Mouse (Mus musculus): ENCODE data around the gene Pik3ip1. TPM values are rescaled to one million over a fixed set of nuclear protein-coding genes. Genes with fewer than 3 reads are reported as not detected.

Pik3ip1 gene
- polyA plus RNA-seq, 1 experiment: 11.0 TPM

DNA sequence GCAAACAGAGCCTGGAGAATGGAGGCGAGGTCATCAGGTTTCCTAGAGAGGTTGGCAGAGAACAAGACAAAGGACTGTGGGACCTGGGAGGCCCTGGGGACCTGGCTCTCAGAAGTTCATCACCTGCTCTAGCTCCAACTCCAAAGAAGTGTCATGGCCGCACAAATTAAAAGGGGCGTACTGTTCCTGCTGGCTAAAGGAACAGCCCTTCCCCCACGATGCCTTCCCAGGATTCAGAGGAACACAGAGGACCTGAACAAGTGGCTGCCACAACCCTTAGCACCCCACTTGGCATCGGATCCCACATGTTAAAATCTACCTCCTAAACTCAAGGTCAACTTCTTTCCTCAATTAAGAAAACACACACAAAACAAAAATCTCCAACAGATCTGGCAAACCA, 39.2 kb downstream of the Pik3ip1 start:
- Histone ChIP-seq H3K36me3 (ENCODE audit: control insufficient read depth, insufficient read depth, low read length) (peaks cover 3% of the 10 kb centered on the region), H3K4me1 (ENCODE audit: control insufficient read depth, insufficient read depth, insufficient read length, low read length) (peaks cover 3% of the 10 kb centered on the region), H3K4me3 (ENCODE audit: low read depth, low read length) (no peak overlapping the region), H3K27ac (ENCODE audit: insufficient read depth, low read depth, low read length) (no peak overlapping the region), H3K27me3 (ENCODE audit: control insufficient read depth, insufficient read depth, low read length) (no peaks in the 10 kb centered on the region)
- 60% methylated on average over 5 of the region's 5 CpGs for WGBS
- TF ChIP-seq POLR2A (IDR thresholded peaks at IDR 0.05; ENCODE audit: low read depth, low read length) (no peak), CTCF (IDR thresholded peaks at IDR 0.05; ENCODE audit: extremely low read depth, insufficient read length, insufficient replicate concordance, low read depth, low read length) (no peak)

DNA sequence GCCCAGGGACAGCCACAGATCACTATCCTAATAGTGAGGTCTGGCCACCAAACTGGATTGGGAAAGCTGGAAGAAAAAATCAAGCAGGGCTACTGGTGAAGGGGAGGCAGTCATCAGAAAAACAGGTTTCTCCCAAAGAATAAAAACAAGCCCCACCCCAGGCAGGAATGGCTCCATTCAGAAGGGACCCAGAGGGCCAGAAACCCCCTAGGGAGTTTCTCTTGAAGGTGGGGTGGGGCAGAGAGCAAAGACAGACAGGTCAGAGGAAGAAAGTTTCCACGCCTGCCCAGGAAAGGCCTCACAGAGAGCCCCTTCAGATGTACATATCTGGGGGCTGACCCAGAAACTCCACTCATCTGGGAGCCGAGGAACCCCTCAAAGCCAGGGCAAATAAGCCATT, 40.0 kb downstream of the Pik3ip1 start:
- no peaks in the 10 kb centered on the region for H3K27me3 ChIP-seq (ENCODE audit: control insufficient read depth, insufficient read depth, low read length)
- peaks cover 3% of the 10 kb centered on the region for H3K4me1 ChIP-seq (ENCODE audit: control insufficient read depth, insufficient read depth, insufficient read length, low read length)
- no peak overlapping the region for H3K27ac ChIP-seq (ENCODE audit: insufficient read depth, low read depth, low read length)
- TF ChIP-seq POLR2A (IDR thresholded peaks at IDR 0.05; ENCODE audit: low read depth, low read length): no peak
- no peak for TF ChIP-seq CTCF (IDR thresholded peaks at IDR 0.05; ENCODE audit: extremely low read depth, insufficient read length, insufficient replicate concordance, low read depth, low read length)
- H3K36me3 ChIP-seq (ENCODE audit: control insufficient read depth, insufficient read depth, low read length): peaks cover 7% of the 10 kb centered on the region
- WGBS: 72% methylated on average over 2 of the region's 2 CpGs
- no peak overlapping the region for H3K4me3 ChIP-seq (ENCODE audit: low read depth, low read length)

GRCm38 (mm10) chr11:3370928-3371598, 40.9 kb downstream of the Pik3ip1 start:
- Histone ChIP-seq H3K27ac (ENCODE audit: insufficient read depth, low read depth, low read length) (no peak overlapping the region), H3K36me3 (ENCODE audit: control insufficient read depth, insufficient read depth, low read length) (peaks cover 7% of the 10 kb centered on the region), H3K27me3 (ENCODE audit: control insufficient read depth, insufficient read depth, low read length) (no peaks in the 10 kb centered on the region), H3K4me1 (ENCODE audit: control insufficient read depth, insufficient read depth, insufficient read length, low read length) (peaks cover 3% of the 10 kb centered on the region), H3K4me3 (ENCODE audit: low read depth, low read length) (peak overlapping the region; percentile 45)
- 43% methylated on average over 27 of the region's 27 CpGs for WGBS
- TF ChIP-seq CTCF (IDR thresholded peaks at IDR 0.05; ENCODE audit: extremely low read depth, insufficient read length, insufficient replicate concordance, low read depth, low read length) (no peak), POLR2A (IDR thresholded peaks at IDR 0.05; ENCODE audit: low read depth, low read length) (no peak)

DNA sequence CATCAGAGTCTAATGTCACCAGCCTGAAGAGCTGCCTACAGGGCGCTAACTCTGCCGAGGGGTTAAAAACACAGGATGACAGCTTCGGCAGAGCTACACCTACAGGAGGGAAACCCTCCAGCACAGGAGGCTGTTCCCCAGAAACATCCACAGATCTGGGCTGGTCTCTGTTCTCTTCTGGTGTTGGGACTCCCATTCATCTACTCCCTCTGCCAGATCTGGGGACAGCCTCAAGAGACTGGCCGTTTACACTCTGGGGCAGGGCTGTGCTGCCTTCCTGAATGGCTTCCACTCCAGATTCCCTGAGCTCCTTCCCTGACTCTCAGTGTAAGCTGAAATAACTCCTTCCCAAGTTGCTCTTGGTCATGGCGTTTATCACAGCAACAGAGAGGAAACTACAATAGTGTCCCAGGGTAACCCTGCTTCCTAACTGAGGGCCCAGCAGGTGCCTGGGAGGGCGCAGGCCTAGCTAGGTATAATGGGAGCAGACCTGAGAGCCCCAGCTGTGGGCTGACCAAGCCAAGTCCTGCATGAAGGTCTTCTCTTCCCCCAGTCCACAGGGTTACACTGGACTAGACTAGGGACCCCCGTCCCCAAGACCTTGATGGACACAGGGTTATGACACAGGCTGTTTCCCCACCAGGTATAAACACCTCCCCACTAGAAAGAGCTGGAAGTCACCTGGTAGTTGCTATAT, 41.5 kb downstream of the Pik3ip1 start:
- Histone ChIP-seq H3K27me3 (ENCODE audit: control insufficient read depth, insufficient read depth, low read length) (no peaks in the 10 kb centered on the region), H3K4me1 (ENCODE audit: control insufficient read depth, insufficient read depth, insufficient read length, low read length) (peaks cover 3% of the 10 kb centered on the region), H3K4me3 (ENCODE audit: low read depth, low read length) (peak overlapping the region; percentile 45), H3K27ac (ENCODE audit: insufficient read depth, low read depth, low read length) (no peak overlapping the region), H3K36me3 (ENCODE audit: control insufficient read depth, insufficient read depth, low read length) (peaks cover 7% of the 10 kb centered on the region)
- TF ChIP-seq POLR2A (IDR thresholded peaks at IDR 0.05; ENCODE audit: low read depth, low read length): no peak
- TF ChIP-seq CTCF (IDR thresholded peaks at IDR 0.05; ENCODE audit: extremely low read depth, insufficient read length, insufficient replicate concordance, low read depth, low read length): no peak
- WGBS: 39% methylated on average over 7 of the region's 7 CpGs

GRCm38 (mm10) chr11:3373591-3374292, 43.5 kb downstream of the Pik3ip1 start:
- 60% methylated on average over 7 of the region's 7 CpGs for WGBS
- TF ChIP-seq CTCF (IDR thresholded peaks at IDR 0.05; ENCODE audit: extremely low read depth, insufficient read length, insufficient replicate concordance, low read depth, low read length) (no peak), POLR2A (IDR thresholded peaks at IDR 0.05; ENCODE audit: low read depth, low read length) (no peak)
- peaks cover 7% of the 10 kb centered on the region for H3K36me3 ChIP-seq (ENCODE audit: control insufficient read depth, insufficient read depth, low read length)
- H3K4me1 ChIP-seq (ENCODE audit: control insufficient read depth, insufficient read depth, insufficient read length, low read length): peaks cover 3% of the 10 kb centered on the region
- H3K4me3 ChIP-seq (ENCODE audit: low read depth, low read length): no peak overlapping the region
- H3K27ac ChIP-seq (ENCODE audit: insufficient read depth, low read depth, low read length): no peak overlapping the region
- no peaks in the 10 kb centered on the region for H3K27me3 ChIP-seq (ENCODE audit: control insufficient read depth, insufficient read depth, low read length)

GRCm38 (mm10) chr11:3374293-3374645, 44.1 kb downstream of the Pik3ip1 start:
- no peak for TF ChIP-seq POLR2A (IDR thresholded peaks at IDR 0.05; ENCODE audit: low read depth, low read length)
- no peak for TF ChIP-seq CTCF (IDR thresholded peaks at IDR 0.05; ENCODE audit: extremely low read depth, insufficient read length, insufficient replicate concordance, low read depth, low read length)
- H3K36me3 ChIP-seq (ENCODE audit: control insufficient read depth, insufficient read depth, low read length): peaks cover 7% of the 10 kb centered on the region
- H3K27me3 ChIP-seq (ENCODE audit: control insufficient read depth, insufficient read depth, low read length): no peaks in the 10 kb centered on the region
- H3K27ac ChIP-seq (ENCODE audit: insufficient read depth, low read depth, low read length): no peak overlapping the region
- no peaks in the 10 kb centered on the region; the same call in 1 of the 2 replicates for H3K4me1 ChIP-seq (ENCODE audit: control insufficient read depth, insufficient read depth, insufficient read length, low read length)
- 62% methylated on average over 7 of the region's 7 CpGs for WGBS
- H3K4me3 ChIP-seq (ENCODE audit: low read depth, low read length): no peak overlapping the region

- Histone ChIP-seq H3K27ac (ENCODE audit: insufficient read depth, low read depth, low read length) (no peak overlapping the region), H3K4me1 (ENCODE audit: control insufficient read depth, insufficient read depth, insufficient read length, low read length) (no peaks in the 10 kb centered on the region; the same call in 1 of the 2 replicates), H3K27me3 (ENCODE audit: control insufficient read depth, insufficient read depth, low read length) (no peaks in the 10 kb centered on the region), H3K36me3 (ENCODE audit: control insufficient read depth, insufficient read depth, low read length) (peaks cover 7% of the 10 kb centered on the region; the same call in 1 of the 2 replicates), H3K4me3 (ENCODE audit: low read depth, low read length) (no peak overlapping the region)
- 74% methylated on average over 12 of the region's 12 CpGs for WGBS
- no peak for TF ChIP-seq POLR2A (IDR thresholded peaks at IDR 0.05; ENCODE audit: low read depth, low read length)
- TF ChIP-seq CTCF (IDR thresholded peaks at IDR 0.05; ENCODE audit: extremely low read depth, insufficient read length, insufficient replicate concordance, low read depth, low read length): no peak
Measured at GRCm38 (mm10) chr11:3374741-3375140, 44.5 kb downstream of the Pik3ip1 start.
